Comparison of ENCODE assay signal across 17 mouse cellular contexts in the genomic region with DNA sequence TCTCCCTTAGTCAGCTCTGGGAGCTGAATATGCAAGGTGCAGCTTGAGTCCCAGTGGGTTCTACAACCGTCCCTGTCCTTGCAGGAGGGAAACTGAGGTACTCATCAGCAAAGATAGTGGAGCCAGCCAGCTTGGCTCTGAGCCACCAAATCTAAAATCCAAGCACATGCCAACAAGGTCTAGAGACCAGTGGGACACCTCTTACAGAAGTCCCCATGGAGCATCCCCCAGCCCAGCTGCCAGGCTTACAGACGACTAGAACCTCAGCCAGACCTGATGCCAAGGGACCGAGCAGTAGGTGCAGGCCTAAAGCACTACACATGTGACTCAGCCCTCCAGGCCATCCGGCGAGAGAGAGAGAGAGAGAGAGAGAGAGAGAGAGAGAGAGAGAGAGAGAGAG.
"Had no signal": no experiment of that assay in that cellular context is flagged by ENCODE, and none has a peak within 500 bp of the region (broad histone marks: within the 10 kb centered on the region; RNA-seq: fewer than 3 reads in every experiment).

No protein-coding gene starts in this region.

- ATAC-seq: liver, postnatal 0 days; lung, postnatal 0 days; midbrain, embryonic 13.5 days; midbrain, embryonic 15.5 days had no signal

- H3K4me2 ChIP-seq: lung, embryonic 15.5 days; midbrain, embryonic 11.5 days; midbrain, embryonic 13.5 days; midbrain, embryonic 15.5 days; stomach, embryonic 15.5 days had no signal

- H3K36me3 ChIP-seq: midbrain, embryonic 15.5 days had no signal

- H3K4me1 ChIP-seq: lung, embryonic 15.5 days had no signal

- H3K27me3 ChIP-seq: lung, embryonic 15.5 days; megakaryocyte, embryonic 14.5 days; midbrain, embryonic 13.5 days; midbrain, embryonic 15.5 days; stomach, embryonic 15.5 days had no signal

- DNase-seq: liver, postnatal 0 days; lung, adult 2 months; lung, postnatal 14 days; lung, postnatal 36 days; right cerebral cortex, postnatal 14 days; thymus, adult 2 months; thymus, postnatal 25 days; thymus, postnatal 4 days had no signal

- H3K9me3 ChIP-seq: lung, embryonic 15.5 days; megakaryocyte, embryonic 14.5 days; midbrain, embryonic 13.5 days; midbrain, embryonic 15.5 days; stomach, embryonic 15.5 days had no signal

- H3K27ac ChIP-seq: lung, embryonic 15.5 days; macrophage; midbrain, embryonic 15.5 days; stomach, embryonic 15.5 days; stomach, postnatal 0 days had no signal

- H3K9ac ChIP-seq: liver, postnatal 0 days; lung, embryonic 15.5 days; midbrain, embryonic 13.5 days; midbrain, embryonic 15.5 days; stomach, embryonic 15.5 days had no signal

- H3K4me3 ChIP-seq: lung, embryonic 15.5 days; megakaryocyte, embryonic 14.5 days; midbrain, embryonic 13.5 days; midbrain, embryonic 15.5 days; stomach, embryonic 15.5 days had no signal
